Mouse (Mus musculus) central nervous system, embryonic 18 days (tissue): ENCODE results near the gene Atpif1. TPM values are rescaled to one million over a fixed set of nuclear protein-coding genes. Genes with fewer than 3 reads are reported as not detected.

Experiments
- polyA plus RNA-seq: library from polyadenylated mRNA; depleted of rRNA; stranded (reverse); fragments of >200 nt; gene quantifications from 2 replicates; pipeline ENCODE4 v1.2.3, GENCODE M21; 2012; rRNA removed

Atpif1 gene
- 1,218 and 1,264 TPM in 2 replicates for polyA plus RNA-seq

GRCm38 (mm10) chr4:132532981-132533916 lies at the start of gene Atpif1:
Atpif1 (minus strand) TSS chr4:132533659.

GRCm38 (mm10) chr4:132563965-132564364 lies 30.5 kb upstream of the Atpif1 start, which contains the start of gene Ptafr:
Ptafr (plus strand) TSS chr4:132564067.

GRCm38 (mm10) chr4:132535406-132536121 lies 2.1 kb upstream of the Atpif1 start, which contains the start of gene Dnajc8:
Dnajc8 (plus strand) TSS chr4:132535550.

GRCm38 (mm10) chr4:132510352-132510798 lies 23.1 kb downstream of the Atpif1 start, which contains the start of gene Sesn2:
Sesn2 (minus strand) TSS chr4:132510501.

Other genes starting within 250 kb of the Atpif1 start
- 2.0 TPM in 2 replicates for gene Rab42, start 230.3 kb downstream of the Atpif1 start, polyA plus RNA-seq
- 25.1 and 25.8 TPM in 2 replicates for gene Trnau1ap, start 204.1 kb downstream of the Atpif1 start, polyA plus RNA-seq
- gene Rcc1, start 180.1 kb downstream of the Atpif1 start, polyA plus RNA-seq, result 14.2 and 15.0 TPM in 2 replicates
- 7.2 and 7.6 TPM in 2 replicates for gene Phactr4, start 111.2 kb downstream of the Atpif1 start, polyA plus RNA-seq
- 5.1 and 5.5 TPM in 2 replicates for gene Med18, start 69.7 kb downstream of the Atpif1 start, polyA plus RNA-seq
- gene Sesn2, start 23.2 kb downstream of the Atpif1 start, polyA plus RNA-seq, result 4.8 and 5.4 TPM in 2 replicates
- 111 and 118 TPM in 2 replicates for gene Dnajc8, start 1.9 kb upstream of the Atpif1 start, polyA plus RNA-seq
- 0.32 and 0.35 TPM in 2 replicates for gene Ptafr, start 30.4 kb upstream of the Atpif1 start, polyA plus RNA-seq
- gene Eya3, start 105.3 kb upstream of the Atpif1 start, polyA plus RNA-seq, result 23.3 and 24.0 TPM in 2 replicates
- gene Xkr8, start 198.9 kb upstream of the Atpif1 start, polyA plus RNA-seq, result 5.0 and 5.6 TPM in 2 replicates
- gene Smpdl3b, start 223.6 kb upstream of the Atpif1 start, polyA plus RNA-seq, result 0.74 and 0.90 TPM in 2 replicates
- 28.2 and 31.2 TPM in 2 replicates for gene Rpa2, start 234.7 kb upstream of the Atpif1 start, polyA plus RNA-seq